Mouse (Mus musculus) lung, embryonic 16.5 days (tissue): Measurements from ENCODE around the gene Jag2. TPM values are rescaled to one million over a fixed set of nuclear protein-coding genes. Genes with fewer than 3 reads are reported as not detected.

Experiments used
- ATAC-seq: fragments of 200-750 bp; cut with Nextera tagmentation; 2 replicates; pipeline ENCODE4 v1.8.0; 2017; ENCODE audit warnings: low read depth, mild to moderate bottlenecking, moderate library complexity
- H3K27ac ChIP-seq: fragments of 300-500 bp; sonication (generic); 2 replicates; pipeline ENCODE4 v1.5.1; 2014; ENCODE audit warnings: mild to moderate bottlenecking, control low read depth, low read length
- H3K27me3 ChIP-seq: fragments of 300-500 bp; sonication (generic); 2 replicates; pipeline ENCODE4 v1.6.1; 2014; ENCODE audit warnings: low read depth, low read length, mixed read lengths; ENCODE audit not compliant: control insufficient read depth, insufficient read depth
- H3K36me3 ChIP-seq: fragments of 300-500 bp; sonication (generic); 2 replicates; pipeline ENCODE4 v1.6.1; 2014; ENCODE audit warnings: low read length; ENCODE audit not compliant: control insufficient read depth, insufficient read depth
- H3K4me1 ChIP-seq: fragments of 300-500 bp; sonication (generic); replicated peaks from 2 replicates; pipeline ENCODE4 v1.6.1; 2014; ENCODE audit warnings: low read length, mixed read lengths; ENCODE audit not compliant: control insufficient read depth, insufficient read depth
- H3K4me2 ChIP-seq: fragments of 300-500 bp; sonication (generic); 2 replicates; pipeline ENCODE4 v1.6.1; 2014; ENCODE audit warnings: low read depth, low read length, control low read depth
- H3K4me3 ChIP-seq: fragments of 300-500 bp; sonication (generic); 2 replicates; pipeline ENCODE4 v1.5.1; 2014; ENCODE audit warnings: mild to moderate bottlenecking, low read length, control low read depth
- H3K9ac ChIP-seq: fragments of 300-500 bp; sonication (generic); 2 replicates; pipeline ENCODE4 v1.6.1; 2014; ENCODE audit warnings: low read length, control low read depth
- H3K9me3 ChIP-seq: fragments of 300-500 bp; sonication (generic); 2 replicates; pipeline ENCODE4 v1.6.1; 2016; ENCODE audit warnings: low read length; ENCODE audit not compliant: control insufficient read depth
- WGBS: fragments of 180-500 bp; shearing (Covaris S2); extraction: QIAGEN DNeasy Blood & Tissue Kit; methylation state at CpG from one replicate; pipeline ENCODE4 v1.1.7; 2014; 5-methylcytosine and 5-hydroxymethylcytosine counted together
- polyA plus RNA-seq: library from polyadenylated mRNA; unstranded; fragments of >200 nt; fragmentation: Nextera tagmentation; extraction: Ambion mirVana; gene quantifications from 2 replicates; pipeline ENCODE4 v1.2.1, GENCODE M21; 2015

The Jag2 gene
- polyA plus RNA-seq, 1 experiment from 2014 or later = 5.6 TPM

- Histone ChIP-seq H3K9ac (no peak overlapping the region), H3K9me3 (no peaks in the 10 kb centered on the region), H3K4me2 (no peak overlapping the region), H3K4me1 (no peaks in the 10 kb centered on the region), H3K27ac (no peak overlapping the region), H3K27me3 (no peaks in the 10 kb centered on the region), H3K4me3 (no peak overlapping the region), H3K36me3 (no peaks in the 10 kb centered on the region)
- 0 out of 2 replicates have a peak, but pooled peaks have one; percentile 11 for ATAC-seq
- WGBS = 56% methylated on average over 11 of the region's 11 CpGs
Measured at GRCm38 (mm10) chr12:112914527-112914926, 15.0 kb downstream of the Jag2 start.

GRCm38 (mm10) chr12:112912951-112913745 is 16.4 kb downstream of the Jag2 start:
- H3K4me1 ChIP-seq = no peaks in the 10 kb centered on the region
- H3K27me3 ChIP-seq = no peaks in the 10 kb centered on the region
- H3K27ac ChIP-seq = no peak overlapping the region

GRCm38 (mm10) chr12:112911701-112912100 is 17.9 kb downstream of the Jag2 start:
- Histone ChIP-seq H3K36me3 (no peaks in the 10 kb centered on the region), H3K4me3 (no peak overlapping the region), H3K9ac (no peak overlapping the region), H3K4me2 (no peak overlapping the region), H3K27ac (no peak overlapping the region), H3K4me1 (no peaks in the 10 kb centered on the region), H3K9me3 (no peaks in the 10 kb centered on the region), H3K27me3 (no peaks in the 10 kb centered on the region)
- 89% methylated on average over 17 of the region's 17 CpGs for WGBS
- ATAC-seq = no peak

More at GRCm38 (mm10) chr12:112912951-112913745, 16.4 kb downstream of the Jag2 start:
- H3K4me3 ChIP-seq = no peak overlapping the region
- H3K4me2 ChIP-seq = no peak overlapping the region
- ATAC-seq = no peak
- WGBS = 81% methylated on average over 28 of the region's 28 CpGs
- H3K36me3 ChIP-seq = no peaks in the 10 kb centered on the region
- no peak overlapping the region for H3K9ac ChIP-seq
- no peaks in the 10 kb centered on the region for H3K9me3 ChIP-seq

- H3K27ac ChIP-seq = no peak overlapping the region
- no peaks in the 10 kb centered on the region for H3K4me1 ChIP-seq
- no peak overlapping the region for H3K9ac ChIP-seq
- no peak overlapping the region for H3K4me2 ChIP-seq
- WGBS = 91% methylated on average over 22 of the region's 22 CpGs
- no peaks in the 10 kb centered on the region for H3K27me3 ChIP-seq
- no peaks in the 10 kb centered on the region for H3K9me3 ChIP-seq
- no peak overlapping the region for H3K4me3 ChIP-seq
- ATAC-seq = no peak
- H3K36me3 ChIP-seq = no peaks in the 10 kb centered on the region
Measured at GRCm38 (mm10) chr12:112908991-112909390, 20.6 kb downstream of the Jag2 start.

GRCm38 (mm10) chr12:112905001-112905400 is 24.6 kb downstream of the Jag2 start:
- no peak for ATAC-seq
- H3K9ac ChIP-seq = no peak overlapping the region
- no peak overlapping the region for H3K4me3 ChIP-seq
- H3K4me1 ChIP-seq = no peaks in the 10 kb centered on the region
- H3K27me3 ChIP-seq = no peaks in the 10 kb centered on the region
- WGBS = 85% methylated on average over 5 of the region's 5 CpGs
- no peaks in the 10 kb centered on the region for H3K36me3 ChIP-seq
- H3K4me2 ChIP-seq = no peak overlapping the region
- no peaks in the 10 kb centered on the region for H3K9me3 ChIP-seq
- no peak overlapping the region for H3K27ac ChIP-seq

GRCm38 (mm10) chr12:112903941-112904340 is 25.6 kb downstream of the Jag2 start:
- 0 out of 2 replicates have a peak, but pooled peaks have one; percentile 21 for ATAC-seq
- no peak overlapping the region for H3K9ac ChIP-seq
- H3K27me3 ChIP-seq = no peaks in the 10 kb centered on the region

GRCm38 (mm10) chr12:112900641-112901040 is 28.9 kb downstream of the Jag2 start:
- ATAC-seq = no peak

More at GRCm38 (mm10) chr12:112903941-112904340, 25.6 kb downstream of the Jag2 start:
- H3K4me2 ChIP-seq = no peak overlapping the region
- H3K36me3 ChIP-seq = no peaks in the 10 kb centered on the region
- WGBS = 58% methylated on average over 8 of the region's 8 CpGs
- H3K27ac ChIP-seq = no peak overlapping the region
- no peak overlapping the region for H3K4me3 ChIP-seq
- no peaks in the 10 kb centered on the region for H3K4me1 ChIP-seq
- H3K9me3 ChIP-seq = no peaks in the 10 kb centered on the region

GRCm38 (mm10) chr12:112898960-112899359 is 30.6 kb downstream of the Jag2 start:
- no peak for ATAC-seq
- 56% methylated on average over 4 of the region's 4 CpGs for whole genome bisulfite sequencing
- Histone ChIP-seq H3K4me2 (no peak overlapping the region), H3K27ac (no peak overlapping the region), H3K4me1 (peaks cover 12% of the 10 kb centered on the region), H3K9ac (no peak overlapping the region), H3K36me3 (no peaks in the 10 kb centered on the region), H3K4me3 (no peak overlapping the region), H3K27me3 (no peaks in the 10 kb centered on the region), H3K9me3 (no peaks in the 10 kb centered on the region)

More at GRCm38 (mm10) chr12:112900641-112901040, 28.9 kb downstream of the Jag2 start:
- Histone ChIP-seq H3K4me3 (no peak overlapping the region), H3K9ac (no peak overlapping the region), H3K4me1 (peaks cover under 1% of the 10 kb centered on the region; the same call in 1 of the 2 replicates), H3K4me2 (no peak overlapping the region), H3K9me3 (no peaks in the 10 kb centered on the region), H3K27me3 (no peaks in the 10 kb centered on the region), H3K27ac (no peak overlapping the region), H3K36me3 (no peaks in the 10 kb centered on the region)
- 78% methylated on average over 9 of the region's 9 CpGs for WGBS

GRCm38 (mm10) chr12:112898351-112898750 is 31.2 kb downstream of the Jag2 start:
- ATAC-seq = no peak
- no peak overlapping the region for H3K9ac ChIP-seq
- H3K27ac ChIP-seq = peak overlapping the region; percentile 70; the same call in 1 of the 2 replicates
- WGBS = 56% methylated on average over 12 of the region's 12 CpGs
- no peaks in the 10 kb centered on the region for H3K36me3 ChIP-seq
- H3K4me3 ChIP-seq = no peak overlapping the region
- H3K9me3 ChIP-seq = no peaks in the 10 kb centered on the region
- peak overlapping the region; percentile 29; the same call in 1 of the 2 replicates for H3K4me2 ChIP-seq
- no peaks in the 10 kb centered on the region for H3K27me3 ChIP-seq
- peaks cover 12% of the 10 kb centered on the region for H3K4me1 ChIP-seq
